Mouse (Mus musculus) CH12.LX (cell line): ENCODE data around the gene Bcas2. TPM values are rescaled to one million over a fixed set of nuclear protein-coding genes. Genes with fewer than 3 reads are reported as not detected.

Source experiments
- DNase-seq: peaks from one replicate; pipeline ENCODE4 v3.0.0-alpha.2; 2013; ENCODE audit errors: extremely low read depth
- H3K27ac ChIP-seq: 2 replicates; pipeline ENCODE4 v1.5.1; 2012; ENCODE audit warnings: low read depth, mild to moderate bottlenecking, control low read depth, moderate library complexity; ENCODE audit not compliant: insufficient read depth
- H3K27me3 ChIP-seq: replicated peaks from 2 replicates; pipeline ENCODE3; 2012; ENCODE audit warnings: inconsistent platforms
- H3K36me3 ChIP-seq, 2 experiments: replicated peaks in 1 of 2; 2 replicates each; pipeline versions ENCODE3 to v1.6.1; 2012; ENCODE audit warnings: inconsistent platforms in 1 of 2, low read length in 1 of 2, mild to moderate bottlenecking in 1 of 2, mixed read lengths in 1 of 2, moderate library complexity in 1 of 2; ENCODE audit not compliant: control insufficient read depth in 1 of 2, insufficient read depth in 1 of 2
- H3K4me1 ChIP-seq, 2 experiments: 2 replicates each; pipeline ENCODE4 v1.6.1; 2012; ENCODE audit warnings: inconsistent platforms in 1 of 2, moderate library complexity in 1 of 2; ENCODE audit not compliant: insufficient read depth in 2 of 2, control insufficient read depth in 1 of 2
- H3K4me2 ChIP-seq: 2 replicates; pipeline ENCODE4 v1.6.1; 2012; ENCODE audit warnings: low read depth, mild to moderate bottlenecking, control low read depth; ENCODE audit not compliant: poor library complexity, insufficient read depth, severe bottlenecking
- H3K4me3 ChIP-seq, 3 experiments: fragments of 150-350 bp in 1 of 3; sonication (generic) in 1 of 3; replicated peaks in 1 of 3; 2 replicates each; pipeline versions ENCODE3 to v1.5.1; 2011 to 2012; ENCODE audit warnings: low read depth in 2 of 3, low read length in 2 of 3, mild to moderate bottlenecking in 2 of 3, moderate library complexity in 2 of 3, control low read depth in 1 of 3, improper control_type of control experiment in 1 of 3, inconsistent platforms in 1 of 3, mixed read lengths in 1 of 3; ENCODE audit not compliant: poor library complexity in 1 of 3
- H3K79me2 ChIP-seq: replicated peaks from 2 replicates; pipeline ENCODE4 v1.6.1; 2012; ENCODE audit warnings: mild to moderate bottlenecking, moderate library complexity; ENCODE audit not compliant: control insufficient read depth, poor library complexity, insufficient read depth, severe bottlenecking; ENCODE audit errors: extremely low read depth
- H3K9ac ChIP-seq: 2 replicates; pipeline ENCODE4 v1.6.1; 2012; ENCODE audit warnings: low read depth, mild to moderate bottlenecking, control low read depth, moderate library complexity; ENCODE audit not compliant: insufficient read depth
- H3K9me3 ChIP-seq: replicated peaks from 2 replicates; pipeline ENCODE3; 2012; ENCODE audit warnings: low read length, inconsistent platforms, mixed read lengths
- BHLHE40 ChIP-seq: IDR thresholded peaks from 2 replicates; pipeline ENCODE4 v1.6.1; 2011; ENCODE audit warnings: mild to moderate bottlenecking, low read depth, low read length, improper control_type of control experiment
- CHD1 ChIP-seq: IDR thresholded peaks from 2 replicates; pipeline ENCODE4 v1.6.1; 2012; ENCODE audit warnings: low read depth, low read length, improper control_type of control experiment, inconsistent platforms
- E2F4 ChIP-seq: IDR thresholded peaks from 2 replicates; pipeline ENCODE4 v1.6.1; 2011; ENCODE audit warnings: low read depth, low read length, improper control_type of control experiment; ENCODE audit not compliant: insufficient replicate concordance
- EP300 ChIP-seq: IDR thresholded peaks from 2 replicates; pipeline ENCODE4 v1.6.1; 2011; ENCODE audit warnings: low read length, improper control_type of control experiment
- ETS1 ChIP-seq: conservative IDR thresholded peaks from 2 replicates; pipeline ENCODE4 v1.6.1; 2012; ENCODE audit warnings: low read depth, mild to moderate bottlenecking, inconsistent platforms, low read length, improper control_type of control experiment, moderate library complexity
- GABPA ChIP-seq: IDR thresholded peaks from 2 replicates; pipeline ENCODE4 v1.6.1; 2012; ENCODE audit warnings: low read depth, low read length, improper control_type of control experiment, inconsistent platforms; ENCODE audit not compliant: insufficient replicate concordance
- HCFC1 ChIP-seq: IDR thresholded peaks from 2 replicates; pipeline ENCODE4 v1.6.1; 2012; ENCODE audit warnings: low read depth, mild to moderate bottlenecking, inconsistent platforms, low read length, improper control_type of control experiment
- JUN ChIP-seq: IDR thresholded peaks from 2 replicates; pipeline ENCODE4 v1.6.1; 2011; ENCODE audit warnings: low read depth, mild to moderate bottlenecking, low read length, improper control_type of control experiment, moderate library complexity; ENCODE audit not compliant: insufficient read depth
- JUND ChIP-seq: conservative IDR thresholded peaks from 2 replicates; pipeline ENCODE4 v1.6.1; 2011; ENCODE audit warnings: low read depth, low read length, improper control_type of control experiment
- MAX ChIP-seq: IDR thresholded peaks from 2 replicates; pipeline ENCODE4 v1.6.1; 2011; ENCODE audit warnings: low read length, improper control_type of control experiment
- MAZ ChIP-seq: IDR thresholded peaks from 2 replicates; pipeline ENCODE4 v1.6.1; 2012; ENCODE audit warnings: low read depth, mild to moderate bottlenecking, inconsistent platforms, low read length, improper control_type of control experiment, moderate library complexity
- MEF2A ChIP-seq: IDR thresholded peaks from 2 replicates; pipeline ENCODE4 v1.6.1; 2014; ENCODE audit warnings: low read depth, mild to moderate bottlenecking, inconsistent platforms, low read length, improper control_type of control experiment, borderline replicate concordance
- MXI1 ChIP-seq: IDR thresholded peaks from 2 replicates; pipeline ENCODE4 v1.6.1; 2011; ENCODE audit warnings: mild to moderate bottlenecking, low read depth, low read length, improper control_type of control experiment
- MYC ChIP-seq: IDR thresholded peaks from 2 replicates; pipeline ENCODE4 v1.6.1; 2011; ENCODE audit warnings: low read depth, mild to moderate bottlenecking, improper control_type of control experiment, low read length
- NELFE ChIP-seq: IDR thresholded peaks from 2 replicates; pipeline ENCODE4 v1.6.1; 2011; ENCODE audit warnings: low read depth, low read length, improper control_type of control experiment
- NRF1 ChIP-seq: IDR thresholded peaks from 2 replicates; pipeline ENCODE4 v1.6.1; 2014; ENCODE audit warnings: low read depth, mild to moderate bottlenecking, inconsistent platforms, low read length, improper control_type of control experiment, moderate library complexity
- PAX5 ChIP-seq: IDR thresholded peaks from 2 replicates; pipeline ENCODE4 v1.6.1; 2012; ENCODE audit warnings: low read length, inconsistent platforms, mixed read lengths
- POLR2A ChIP-seq: IDR thresholded peaks from 2 replicates; pipeline ENCODE4 v1.6.1; 2011; ENCODE audit warnings: low read depth, mild to moderate bottlenecking, improper control_type of control experiment, low read length
- RAD21 ChIP-seq: IDR thresholded peaks from 2 replicates; pipeline ENCODE4 v1.6.1; 2011; ENCODE audit warnings: low read depth, mild to moderate bottlenecking, low read length, improper control_type of control experiment, moderate library complexity
- RCOR1 ChIP-seq: conservative IDR thresholded peaks from 2 replicates; pipeline ENCODE4 v1.6.1; 2012; ENCODE audit warnings: low read depth, mild to moderate bottlenecking, inconsistent platforms, low read length, improper control_type of control experiment
- SIN3A ChIP-seq: IDR thresholded peaks from 2 replicates; pipeline ENCODE4 v1.6.1; 2012; ENCODE audit warnings: low read length, improper control_type of control experiment, inconsistent platforms
- SMC3 ChIP-seq: IDR thresholded peaks from 2 replicates; pipeline ENCODE4 v1.6.1; 2011; ENCODE audit warnings: low read depth, low read length, improper control_type of control experiment
- TCF12 ChIP-seq: IDR thresholded peaks from 2 replicates; pipeline ENCODE4 v1.6.1; 2014; ENCODE audit warnings: low read depth, mild to moderate bottlenecking, inconsistent platforms, low read length, improper control_type of control experiment
- UBTF ChIP-seq: IDR thresholded peaks from 2 replicates; pipeline ENCODE4 v1.6.1; 2012; ENCODE audit warnings: low read depth, mild to moderate bottlenecking, inconsistent platforms, low read length, improper control_type of control experiment, moderate library complexity
- USF1 ChIP-seq: IDR thresholded peaks from 2 replicates; pipeline ENCODE4 v1.6.1; 2014; ENCODE audit warnings: low read depth, mild to moderate bottlenecking, inconsistent platforms, low read length, improper control_type of control experiment
- USF2 ChIP-seq: conservative IDR thresholded peaks from 2 replicates; pipeline ENCODE4 v1.6.1; 2011; ENCODE audit warnings: low read depth, low read length, improper control_type of control experiment
- ZC3H11A ChIP-seq: IDR thresholded peaks from 2 replicates; pipeline ENCODE4 v1.6.1; 2012; ENCODE audit warnings: low read depth, mild to moderate bottlenecking, inconsistent platforms, low read length, improper control_type of control experiment
- ZKSCAN1 ChIP-seq: IDR thresholded peaks from 2 replicates; pipeline ENCODE4 v1.6.1; 2012; ENCODE audit warnings: low read depth, inconsistent platforms, low read length, improper control_type of control experiment, borderline replicate concordance
- dilution Hi-C: fragments of 300-500 bp; cut with MboI; formaldehyde crosslinking; loops from 2 replicates; pipeline ENCODE4 v1.14.3; 2020; ENCODE audit warnings: low sequenced_read_pairs; ENCODE audit not compliant: extremely low pct_unique_long_range_greater_than_20kb, extremely low pct_ligation_motif_present
- in situ Hi-C: fragments of 300-500 bp; cut with MboI; formaldehyde crosslinking; loops from 3 replicates; pipeline ENCODE4 v1.14.3; 2019; ENCODE audit warnings: low sequenced_read_pairs, low pct_ligation_motif_present, low pct_unique_long_range_greater_than_20kb, mixed read lengths
- polyA plus RNA-seq: library from polyadenylated mRNA; unstranded; fragments of >175 nt; gene quantifications from 2 replicates; pipeline ENCODE4 v1.2.1, GENCODE M21; 2012; ENCODE audit warnings: low read depth; ENCODE audit not compliant: insufficient read length
- total RNA-seq, 2 experiments: library from RNA; depleted of rRNA; stranded (reverse); fragments of 300-350 nt in 1 of 2; fragments of >200 nt in 1 of 2; gene quantifications; 2 replicates each; pipeline ENCODE4 v1.2.3; 2012 to 2014

Gene Bcas2
- total and polyA plus RNA-seq, 3 experiments, result 65.3 to 126 (median 111) TPM

GRCm38 (mm10) chr3:103142366-103142765, 29.1 kb upstream of the Bcas2 start:
- Histone ChIP-seq H3K9ac (no peak overlapping the region), H3K4me3 (no peak overlapping the region), H3K27me3 (no peaks in the 10 kb centered on the region), H3K4me1 (peaks cover 3 to 12% of the 10 kb centered on the region in 2 experiments; a peak in 1 of 4 replicates), H3K36me3 (no peaks in the 10 kb centered on the region), H3K4me2 (no peak overlapping the region), H3K9me3 (no peaks in the 10 kb centered on the region), H3K27ac (no peak overlapping the region), H3K79me2 (no peaks in the 10 kb centered on the region)
- TF ChIP-seq USF1 (no peak), MXI1 (no peak), TCF12 (no peak), PAX5 (no peak), UBTF (no peak), MAX (no peak), ZKSCAN1 (no peak), RCOR1 (no peak), JUN (no peak), HCFC1 (no peak), NRF1 (no peak), SMC3 (no peak), MEF2A (no peak), EP300 (no peak), USF2 (no peak), ZC3H11A (no peak), GABPA (no peak)
- in situ Hi-C loops (no loop called here), dilution Hi-C loops (no loop called here)
- no peak for DNase-seq

GRCm38 (mm10) chr3:103145336-103145735, 26.1 kb upstream of the Bcas2 start:
- H3K36me3 ChIP-seq, result no peaks in the 10 kb centered on the region
- in situ Hi-C loops, result no loop called here

More at GRCm38 (mm10) chr3:103145336-103145735, 26.1 kb upstream of the Bcas2 start:
- no peak overlapping the region for H3K27ac ChIP-seq
- dilution Hi-C loops, result no loop called here
- no peak for TF ChIP-seq TCF12
- TF ChIP-seq CHD1, result no peak
- TF ChIP-seq SMC3, result no peak
- TF ChIP-seq ZC3H11A, result no peak
- TF ChIP-seq NELFE, result no peak
- no peak for TF ChIP-seq RCOR1
- TF ChIP-seq MYC, result no peak
- TF ChIP-seq MXI1, result no peak
- TF ChIP-seq BHLHE40, result no peak
- TF ChIP-seq MAZ, result no peak
- no peak for TF ChIP-seq E2F4
- no peak for TF ChIP-seq USF1
- no peak for TF ChIP-seq ETS1
- no peak for TF ChIP-seq JUND
- TF ChIP-seq SIN3A, result no peak
- TF ChIP-seq RAD21, result no peak
- no peak for TF ChIP-seq UBTF
- TF ChIP-seq POLR2A, result no peak
- H3K9ac ChIP-seq, result no peak overlapping the region
- no peaks in the 10 kb centered on the region for H3K79me2 ChIP-seq
- DNase-seq, result no peak
- peaks cover 3 to 7% of the 10 kb centered on the region in 2 experiments; a peak in 1 of 4 replicates for H3K4me1 ChIP-seq
- no peaks in the 10 kb centered on the region for H3K27me3 ChIP-seq
- no peak overlapping the region for H3K4me2 ChIP-seq
- H3K9me3 ChIP-seq, result no peaks in the 10 kb centered on the region
- H3K4me3 ChIP-seq, result no peak overlapping the region
